Comparison of ENCODE assay signal across 8 mouse cellular contexts in the genomic region with DNA sequence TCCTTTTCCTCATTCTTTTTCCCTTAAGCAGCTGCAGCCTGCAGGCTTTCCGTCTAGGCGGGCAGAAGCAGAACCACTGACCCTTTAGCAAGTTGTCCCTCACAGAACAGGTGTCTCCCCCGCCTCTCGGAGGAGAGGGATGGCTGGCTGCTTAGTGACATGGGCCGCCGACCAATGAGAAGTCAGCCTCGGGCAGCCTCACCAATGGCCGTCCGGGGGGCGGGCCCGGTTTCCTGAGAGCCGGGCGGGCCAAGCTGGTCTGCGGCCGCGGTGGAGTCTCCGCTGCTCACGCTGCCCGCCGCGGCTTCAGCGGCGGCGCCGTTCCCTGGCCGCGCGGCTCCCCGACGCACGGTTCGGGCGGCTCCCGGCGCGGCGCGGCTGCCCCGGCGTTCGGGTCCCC. TPM values are rescaled to one million over a fixed set of nuclear protein-coding genes. Genes with fewer than 3 reads are reported as not detected.
DNase-seq lines count a peak whose midpoint lies in the region; ATAC-seq and TF ChIP-seq lines count a peak whose summit lies in the region.

A gene (plus strand): TSS at position 270 of the 400 bp plus-strand sequence.

- H3K4me2 ChIP-seq in forebrain, embryonic 16.5 days (ENCODE audit: low read length), result peak within 1 kb of the TSS; percentile 99
- H3K4me2 ChIP-seq in neural tube, embryonic 15.5 days, result peak within 1 kb of the TSS; percentile 99

- peak within 1 kb of the TSS; percentile 75 for H3K9ac ChIP-seq in MEL (ENCODE audit: control insufficient read depth, low read depth, low read length, poor library complexity, severe bottlenecking)
- H3K9ac ChIP-seq in forebrain, embryonic 16.5 days (replicated peaks; ENCODE audit: low read depth, low read length), result peak within 1 kb of the TSS; percentile 78
- peak within 1 kb of the TSS; percentile 81 for H3K9ac ChIP-seq in neural tube, embryonic 15.5 days (replicated peaks)

- intact Hi-C loops in heart, postnatal 36 days (cut with DNase I), result no loop called here

- TF ChIP-seq CTCF in MEL (IDR thresholded peaks at IDR 0.05 in 2 of 3, conservative IDR thresholded peaks at IDR 0.05 in 1 of 3; ENCODE audit: control insufficient read depth in 1 of 3, insufficient read depth in 1 of 3, low read depth in 2 of 3, low read length in 3 of 3, poor library complexity in 1 of 3, severe bottlenecking in 1 of 3), result no peak
- TF ChIP-seq CTCF in layer of hippocampus, adult 2 months (conservative IDR thresholded peaks at IDR 0.05), result no peak
- no peak for TF ChIP-seq CTCF in lung, adult 2 months (IDR thresholded peaks at IDR 0.05; ENCODE audit: insufficient read depth, low read length)

- peak; percentile 89 for DNase-seq in MEL (ENCODE audit: low read depth, low spot score)
- DNase-seq in cerebellum, adult 18-20 months, result peak; percentile 96 to 98
- peak; percentile 90 to 92 for DNase-seq in heart, postnatal 36 days
- peak; percentile 88 to 94 for DNase-seq in layer of hippocampus, adult 2 months (ENCODE audit: low spot score in 2 of 2)
- peak; percentile 90 for DNase-seq in lung, adult 2 months
- DNase-seq in testis, postnatal 10 days (ENCODE audit: low spot score), result peak; percentile 93

- peaks cover 0 to 35% of the 10 kb centered on the region in 2 experiments; a peak in 2 of 4 replicates for H3K36me3 ChIP-seq in MEL (ENCODE audit: control insufficient read depth in 1 of 2, insufficient read depth in 2 of 2, low read length in 2 of 2)
- H3K36me3 ChIP-seq in forebrain, embryonic 16.5 days (ENCODE audit: control insufficient read depth, insufficient read depth), result no peaks in the 10 kb centered on the region
- no peaks in the 10 kb centered on the region for H3K36me3 ChIP-seq in neural tube, embryonic 15.5 days

- peak within 1 kb of the TSS; percentile 77 to 95 for H3K4me3 ChIP-seq in MEL (ENCODE audit: control insufficient read depth in 1 of 2, insufficient read depth in 1 of 2, low read depth in 2 of 2, low read length in 2 of 2)
- peak within 1 kb of the TSS; percentile 83 for H3K4me3 ChIP-seq in forebrain, embryonic 16.5 days (replicated peaks; ENCODE audit: low read length)
- peak within 1 kb of the TSS; percentile 75 for H3K4me3 ChIP-seq in layer of hippocampus, adult 2 months
- H3K4me3 ChIP-seq in lung, adult 2 months (replicated peaks; ENCODE audit: extremely low read depth, low read depth, low read length), result peak within 1 kb of the TSS; percentile 76
- peak within 1 kb of the TSS; percentile 77 for H3K4me3 ChIP-seq in neural tube, embryonic 15.5 days (replicated peaks)

- H3K27me3 ChIP-seq in MEL (ENCODE audit: control insufficient read depth in 1 of 2, insufficient read depth in 2 of 2, low read length in 2 of 2), result peaks cover 8 to 12% of the 10 kb centered on the region in 2 experiments
- peaks cover 5% of the 10 kb centered on the region for H3K27me3 ChIP-seq in forebrain, embryonic 16.5 days (replicated peaks; ENCODE audit: control insufficient read depth, insufficient read depth, low read length)
- peaks cover 26% of the 10 kb centered on the region for H3K27me3 ChIP-seq in neural tube, embryonic 15.5 days (replicated peaks)

- peaks cover 27 to 37% of the 10 kb centered on the region in 2 experiments for H3K4me1 ChIP-seq in MEL (ENCODE audit: control insufficient read depth in 1 of 2, insufficient read depth in 2 of 2, low read length in 2 of 2)
- H3K4me1 ChIP-seq in forebrain, embryonic 16.5 days (replicated peaks; ENCODE audit: control insufficient read depth, insufficient read depth, low read length), result peaks cover 9% of the 10 kb centered on the region
- no peaks in the 10 kb centered on the region for H3K4me1 ChIP-seq in lung, adult 2 months (ENCODE audit: control insufficient read depth, insufficient read depth, low read length)
- H3K4me1 ChIP-seq in neural tube, embryonic 15.5 days, result peaks cover 19% of the 10 kb centered on the region

- no peaks in the 10 kb centered on the region for H3K9me3 ChIP-seq in MEL (replicated peaks; ENCODE audit: insufficient read depth, low read length)
- no peaks in the 10 kb centered on the region for H3K9me3 ChIP-seq in forebrain, embryonic 16.5 days (ENCODE audit: control insufficient read depth, low read length)
- H3K9me3 ChIP-seq in neural tube, embryonic 15.5 days (replicated peaks), result no peaks in the 10 kb centered on the region

- TF ChIP-seq EP300 in MEL (IDR thresholded peaks at IDR 0.05; ENCODE audit: low read depth in 1 of 2, low read length in 2 of 2), result no peak

- ATAC-seq in forebrain, embryonic 16.5 days, result peak; percentile 99
- ATAC-seq in neural tube, embryonic 15.5 days (ENCODE audit: low FRiP score), result peak; percentile 98

- TF ChIP-seq RAD21 in MEL (IDR thresholded peaks at IDR 0.05; ENCODE audit: low read depth, low read length), result no peak

- TF ChIP-seq POLR2A in MEL (IDR thresholded peaks at IDR 0.05; ENCODE audit: control insufficient read depth in 1 of 2, insufficient read depth in 1 of 2, low read depth in 1 of 2, low read length in 2 of 2, poor library complexity in 1 of 2), result peak; percentile 55 to 80; a peak in 3 of 4 replicates
- no peak for TF ChIP-seq POLR2A in lung, adult 2 months (IDR thresholded peaks at IDR 0.05; ENCODE audit: borderline replicate concordance, extremely low read depth, low read depth, low read length)

- peaks cover 27% of the 10 kb centered on the region for H3K79me2 ChIP-seq in MEL (ENCODE audit: control insufficient read depth, insufficient read depth, low read length, poor library complexity)

- H3K27ac ChIP-seq in MEL (ENCODE audit: control insufficient read depth, low read depth, low read length), result peak within 1 kb of the TSS; percentile 91
- no peak within 1 kb of the TSS for H3K27ac ChIP-seq in forebrain, embryonic 16.5 days (ENCODE audit: low read length)
- peak within 1 kb of the TSS; percentile 84 for H3K27ac ChIP-seq in layer of hippocampus, adult 2 months
- no peak within 1 kb of the TSS; the same call in 1 of the 2 replicates for H3K27ac ChIP-seq in neural tube, embryonic 15.5 days (replicated peaks)

- 0% methylated on average over 26 of the region's 41 CpGs for WGBS in forebrain, embryonic 16.5 days
- under 1% methylated on average over 41 of the region's 41 CpGs for WGBS in lung, adult 2 months
- WGBS in neural tube, embryonic 15.5 days, result 0% methylated on average over 28 of the region's 41 CpGs

TF ChIP-seq in MEL, 35 proteins besides CTCF, POLR2A, EP300 and RAD21 (continues in another document):
- TF ChIP-seq RCOR1 (IDR thresholded peaks at IDR 0.05; ENCODE audit: low read depth, low read length) (no peak), ZMIZ1 (IDR thresholded peaks at IDR 0.05; ENCODE audit: low read depth, low read length) (peak; percentile 59; the same call in 1 of the 2 replicates), USF1 (IDR thresholded peaks at IDR 0.05; ENCODE audit: low read depth, low read length) (no peak), NELFE (IDR thresholded peaks at IDR 0.05; ENCODE audit: low read depth, low read length) (peak; percentile 47; the same call in 1 of the 2 replicates), SMC3 (IDR thresholded peaks at IDR 0.05; ENCODE audit: low read depth, low read length) (no peak), SIN3A (IDR thresholded peaks at IDR 0.05; ENCODE audit: low read length) (no peak), USF2 (IDR thresholded peaks at IDR 0.05; ENCODE audit: borderline replicate concordance in 1 of 2, insufficient read depth in 1 of 2, low read depth in 1 of 2, low read length in 2 of 2) (no peak), POLR2AphosphoS5 (IDR thresholded peaks at IDR 0.05; ENCODE audit: borderline replicate concordance, low read depth, low read length) (no peak), MAZ (IDR thresholded peaks at IDR 0.05; ENCODE audit: low read depth, low read length) (no peak), TBP (IDR thresholded peaks at IDR 0.05; ENCODE audit: low read depth, low read length) (no peak), ELF1 (IDR thresholded peaks at IDR 0.05; ENCODE audit: low read depth, low read length) (0 out of 2 replicates have a peak, but pooled peaks have one; percentile 2), ZNF384 (IDR thresholded peaks at IDR 0.05; ENCODE audit: low read depth, low read length) (no peak), UBTF (IDR thresholded peaks at IDR 0.05; ENCODE audit: borderline replicate concordance, insufficient read depth, low read depth, low read length) (0 out of 2 replicates have a peak, but pooled peaks have one; percentile 26), ETS1 (IDR thresholded peaks at IDR 0.05; ENCODE audit: low read depth, low read length) (no peak), MAFK (IDR thresholded peaks at IDR 0.05; ENCODE audit: borderline replicate concordance, low read depth, low read length) (no peak), CHD2 (IDR thresholded peaks at IDR 0.05; ENCODE audit: low read length) (no peak), TAL1 (IDR thresholded peaks at IDR 0.05; ENCODE audit: low read length) (no peak), NRF1 (IDR thresholded peaks at IDR 0.05; ENCODE audit: insufficient read depth, low read depth, low read length, poor library complexity, severe bottlenecking) (no peak), TCF12 (IDR thresholded peaks at IDR 0.05; ENCODE audit: low read depth, low read length) (peak; percentile 17; the same call in 1 of the 2 replicates), HCFC1 (IDR thresholded peaks at IDR 0.05; ENCODE audit: low read depth, low read length) (no peak), JUND (IDR thresholded peaks at IDR 0.05; ENCODE audit: low read depth, low read length) (no peak), MYB (IDR thresholded peaks at IDR 0.05; ENCODE audit: low read depth, low read length) (no peak), GABPA (IDR thresholded peaks at IDR 0.05; ENCODE audit: low read depth, low read length) (no peak), MEF2A (IDR thresholded peaks at IDR 0.05; ENCODE audit: extremely low read depth, insufficient replicate concordance, low read depth, low read length, poor library complexity, severe bottlenecking) (no peak), MAX (IDR thresholded peaks at IDR 0.05; ENCODE audit: low read length) (0 out of 2 replicates have a peak, but pooled peaks have one; percentile 7), MYC (IDR thresholded peaks at IDR 0.05; ENCODE audit: low read depth, low read length) (no peak), GATA1 (IDR thresholded peaks at IDR 0.05; ENCODE audit: low read depth, low read length) (no peak)

RNA-seq across cellular contexts. Expression of the gene that starts here (rescaled TPM):
- total RNA-seq in MEL (2012; rRNA removed), result 20.6 and 41.7 TPM in 2 replicates
- polyA plus RNA-seq in MEL (2012; ENCODE audit: insufficient read depth in 1 of 2, insufficient read length in 2 of 2, low read depth in 1 of 2, low replicate concordance in 2 of 2, missing spikeins in 1 of 2), result 10 to 100 TPM in 1 of 2 experiments, not detected in 1; 64.5 TPM
- 4.7 and 6.1 TPM in 2 replicates for polyA plus RNA-seq in forebrain, embryonic 16.5 days (2015; fragmentation: Nextera tagmentation; extraction: Ambion mirVana)
- 1 to 10 TPM; 1.2 to 1.5 TPM for total RNA-seq in heart, postnatal 36 days (2021)
- 10 to 100 TPM; 31.7 to 34.8 TPM for total RNA-seq in layer of hippocampus, adult 2 months (2021)
- 2.6 and 2.7 TPM in 2 replicates for polyA plus RNA-seq in lung, adult 2 months (2012; rRNA removed)
- 11.0 and 12.9 TPM in 2 replicates for polyA plus RNA-seq in neural tube, embryonic 15.5 days (2015; fragmentation: Nextera tagmentation; extraction: Ambion mirVana)

Comparison
In these comparisons a context has a peak if more than half of its experiments do, and no peak if none do; other contexts are left out.
1. H3K27ac ChIP-seq: peak in MEL (single experiment) and layer of hippocampus, adult 2 months (single experiment); none in forebrain, embryonic 16.5 days (single experiment) and neural tube, embryonic 15.5 days (single experiment).
2. Peak in every context shown above with its lines, with median percentiles within 50 percentile points of each other: DNase-seq, H3K4me3 ChIP-seq and H3K9ac ChIP-seq.